Mouse (Mus musculus): Measurements from ENCODE around the gene Olfr91. TPM values are rescaled to one million over a fixed set of nuclear protein-coding genes. Genes with fewer than 3 reads are reported as not detected.
A peak's percentile ranks its signal among the peaks of the same experiment; 100 is the strongest.

Olfr91 gene
- polyA plus RNA-seq, 3 experiments from 2014 or later = 0.15 TPM; not detected in 2

DNA sequence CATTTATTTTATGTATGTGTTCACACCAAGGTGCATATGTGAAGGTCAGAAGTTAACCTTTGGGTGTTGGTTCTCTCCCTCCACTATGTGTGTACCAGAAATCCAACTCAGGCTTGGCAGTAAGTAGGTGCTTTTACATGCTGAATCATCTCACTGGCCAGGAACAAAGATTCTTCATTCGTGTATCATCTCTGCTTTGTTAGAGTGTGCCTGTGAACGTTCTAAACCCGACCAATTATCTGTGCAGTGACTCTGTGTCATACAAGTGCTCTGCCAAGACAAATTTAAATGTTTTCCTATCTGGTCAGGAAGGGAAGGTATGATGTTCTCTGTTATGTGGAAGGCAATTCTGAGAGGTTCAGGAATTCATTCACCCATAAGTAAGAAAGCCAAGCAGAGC lies 36.6 kb downstream of the Olfr91 start:
- no peak for ATAC-seq

GRCm38 (mm10) chr17:37056957-37057356 lies 41.1 kb downstream of the Olfr91 start:
- no peak for ATAC-seq

GRCm38 (mm10) chr17:37051745-37052144 lies 46.3 kb downstream of the Olfr91 start:
- no peak for ATAC-seq

GRCm38 (mm10) chr17:37050876-37051275 lies 47.2 kb downstream of the Olfr91 start:
- no peak for ATAC-seq

GRCm38 (mm10) chr17:37050399-37050798 lies 47.7 kb downstream of the Olfr91 start:
- no peak for ATAC-seq

- no peak for ATAC-seq
Measured at GRCm38 (mm10) chr17:37049570-37050310, 48.3 kb downstream of the Olfr91 start.

DNA sequence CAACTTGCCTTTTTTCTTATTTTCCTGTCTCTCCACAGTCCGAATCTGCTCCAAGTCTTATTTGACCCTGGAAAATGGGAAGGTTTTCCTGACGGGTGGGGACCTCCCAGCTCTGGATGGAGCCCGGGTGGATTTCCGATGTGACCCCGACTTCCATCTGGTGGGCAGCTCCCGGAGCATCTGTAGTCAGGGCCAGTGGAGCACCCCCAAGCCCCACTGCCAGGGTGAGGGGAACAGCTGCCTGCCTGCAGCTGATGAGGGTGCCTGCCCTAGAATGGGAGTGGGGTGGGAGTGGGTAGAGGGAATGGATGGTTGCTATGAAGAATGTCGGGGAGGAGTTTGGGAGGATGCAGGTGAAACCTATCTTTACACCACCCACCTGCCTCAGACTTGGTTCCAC lies 49.7 kb downstream of the Olfr91 start:
- ATAC-seq = no peak

- no peak for ATAC-seq
Measured at GRCm38 (mm10) chr17:37047981-37048380, 50.1 kb downstream of the Olfr91 start.

DNA sequence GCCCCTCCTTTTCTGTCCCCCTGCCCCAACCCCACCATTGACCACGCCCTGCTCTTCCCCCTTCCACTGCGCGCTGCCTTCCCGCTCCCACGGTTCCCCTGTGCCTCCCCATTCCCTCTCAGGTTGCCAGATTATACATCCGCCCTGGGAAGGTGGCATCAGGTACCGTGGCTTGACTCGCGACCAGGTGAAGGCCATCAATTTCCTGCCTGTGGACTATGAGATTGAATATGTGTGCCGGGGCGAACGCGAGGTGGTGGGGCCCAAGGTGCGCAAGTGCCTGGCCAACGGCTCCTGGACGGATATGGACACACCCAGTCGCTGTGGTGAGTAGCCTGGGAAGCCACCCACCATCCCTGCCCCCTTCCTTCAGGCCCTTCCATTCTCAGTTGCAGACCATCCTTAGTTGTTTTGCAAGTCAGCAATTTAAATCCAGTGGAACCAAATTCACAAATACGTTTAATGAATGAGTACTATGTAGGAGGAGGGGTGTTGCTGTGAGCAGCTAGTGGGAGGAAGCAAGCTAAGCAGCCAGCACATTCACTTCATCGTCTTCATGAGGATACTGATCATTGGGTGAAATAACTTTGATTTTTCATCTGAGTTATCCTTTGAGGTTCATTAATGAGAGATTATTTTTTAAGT lies 50.6 kb downstream of the Olfr91 start:
- no peak for ATAC-seq

DNA sequence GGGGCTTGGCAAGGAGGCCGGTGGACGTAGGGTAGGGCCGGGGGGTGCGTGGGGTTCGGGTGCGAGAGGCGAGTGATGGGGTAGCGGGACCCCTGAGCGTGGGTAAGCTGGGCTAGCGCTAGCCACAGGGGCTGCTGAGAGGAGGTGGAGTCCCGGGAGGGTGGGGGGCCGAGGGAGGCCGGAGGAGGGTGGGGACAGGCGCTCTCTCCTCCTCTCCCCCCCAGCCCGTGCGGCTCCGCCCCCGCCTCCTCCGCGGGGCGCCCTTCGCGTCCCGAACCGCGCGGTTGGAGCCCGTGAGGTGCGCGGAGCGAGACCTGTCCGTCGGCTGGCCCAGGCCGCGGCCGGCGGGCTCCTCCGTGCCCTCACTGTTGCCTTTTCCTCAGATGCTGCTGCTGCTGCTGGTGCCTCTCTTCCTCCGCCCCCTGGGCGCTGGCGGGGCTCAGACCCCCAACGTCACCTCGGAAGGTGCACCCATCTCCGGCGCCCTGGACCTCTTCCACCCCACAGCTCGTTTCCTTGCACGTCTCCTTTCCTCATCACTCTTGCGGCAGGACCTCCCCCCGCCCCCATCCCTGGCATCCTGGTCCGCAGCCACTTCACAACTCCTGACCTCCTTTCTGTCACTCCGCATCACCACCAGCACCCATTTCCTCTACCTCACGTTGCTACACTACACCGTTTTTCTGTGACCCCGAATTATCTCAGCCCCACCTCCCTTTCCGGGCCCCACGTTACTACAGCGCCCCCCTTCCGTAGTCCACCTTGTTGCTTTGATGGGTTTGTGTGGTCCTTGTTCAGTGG lies 51.6 kb downstream of the Olfr91 start:
- peak; percentile 53 for ATAC-seq

DNA sequence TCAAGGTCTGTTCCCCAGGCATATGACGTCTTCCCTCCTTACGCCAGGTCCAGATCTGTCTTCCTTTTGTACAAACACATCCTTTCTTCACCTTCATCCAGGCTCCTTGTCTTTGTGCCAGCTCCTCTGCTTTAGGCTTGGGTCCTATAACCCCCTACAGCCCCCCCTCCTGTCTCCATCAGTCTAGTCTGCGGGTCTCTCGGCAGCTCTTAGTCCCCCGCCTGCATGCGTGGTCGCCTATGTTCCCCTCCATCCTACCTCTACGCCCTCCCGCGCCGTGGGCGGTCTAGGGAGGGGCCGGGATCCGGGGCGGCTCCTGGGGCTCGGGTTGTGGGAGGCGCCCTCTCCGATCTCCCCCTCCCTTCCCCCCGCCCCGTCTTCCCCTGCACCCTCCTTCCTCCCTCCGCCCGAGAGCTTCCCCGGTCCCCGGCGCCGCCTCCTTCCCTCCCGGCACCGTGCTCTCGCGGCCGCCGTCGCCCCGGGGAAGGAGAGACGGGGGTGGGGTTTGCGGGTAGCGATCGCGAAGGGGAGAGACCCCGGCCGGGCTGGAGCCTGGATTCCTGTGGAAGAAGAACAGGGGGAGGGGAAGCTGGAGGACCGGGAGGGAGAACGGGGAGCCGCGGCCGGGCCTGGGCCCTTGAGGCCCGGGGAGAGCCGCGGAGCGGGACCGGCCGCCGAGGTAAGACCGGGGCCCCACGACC lies 52.3 kb downstream of the Olfr91 start, which contains the start of gene Gabbr1:
Gene Gabbr1 (plus strand): TSS at position 356 of the 701 bp plus-strand sequence.
- ATAC-seq = peak; percentile 78

DNA sequence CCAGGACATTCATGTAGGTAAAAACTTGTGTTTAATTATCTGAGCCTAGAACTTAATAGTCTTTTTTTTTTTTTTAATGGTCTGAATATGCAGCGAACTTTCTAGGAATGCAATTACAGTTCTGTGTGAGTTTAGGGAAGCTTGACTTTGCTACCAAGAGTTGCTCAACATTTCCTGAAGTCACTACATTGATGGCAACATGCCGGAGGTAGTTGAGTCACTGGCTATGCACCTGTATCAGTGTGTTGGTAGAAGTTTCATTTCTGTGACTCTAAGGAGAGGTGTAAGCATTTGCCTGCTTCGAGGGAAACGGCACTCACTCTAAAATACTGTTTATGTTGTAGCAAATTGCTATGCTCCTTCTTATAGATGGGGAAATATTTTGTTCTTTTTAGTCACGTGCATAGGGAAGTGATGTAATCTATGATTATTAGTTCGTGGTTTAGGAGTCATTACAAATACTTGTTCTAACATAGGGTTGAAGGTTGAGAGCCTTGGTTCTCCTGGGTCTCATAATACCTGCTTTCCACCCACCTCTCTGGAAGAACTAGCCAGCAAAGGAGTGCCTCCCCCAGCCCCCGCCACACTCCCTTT lies 53.3 kb downstream of the Olfr91 start:
- no peak for ATAC-seq

Other genes with a start within 250 kb of the Olfr91 start
- gene Trim15, start 231.1 kb downstream of the Olfr91 start, polyA plus RNA-seq (2017; shearing (Covaris generic)) = under 1 TPM; 0.32 to 0.47 (median 0.33) TPM
- not detected for gene Trim10, start 228.7 kb downstream of the Olfr91 start, polyA plus RNA-seq (2017; shearing (Covaris generic))
- not detected for gene Trim40, start 208.2 kb downstream of the Olfr91 start, polyA plus RNA-seq (2017; shearing (Covaris generic))
- not detected for gene Trim31, start 200.2 kb downstream of the Olfr91 start, polyA plus RNA-seq (2017; shearing (Covaris generic))
- gene Rnf39, start 155.4 kb downstream of the Olfr91 start, polyA plus RNA-seq (2017; shearing (Covaris generic)) = not detected
- 100 to 1,000 TPM; 206 to 226 (median 211) TPM for gene Ppp1r11, start 146.5 kb downstream of the Olfr91 start, polyA plus RNA-seq (2017; shearing (Covaris generic))
- gene Znrd1, start 139.7 kb downstream of the Olfr91 start, polyA plus RNA-seq (2017; shearing (Covaris generic)) = 10 to 100 TPM; 71.2 to 90.2 (median 83.7) TPM
- gene Znrd1as, start 139.7 kb downstream of the Olfr91 start, polyA plus RNA-seq (2017; shearing (Covaris generic)) = 1 to 10 TPM; 2.7 to 8.0 (median 8.0) TPM
- not detected for gene 2410137M14Rik, start 117.0 kb downstream of the Olfr91 start, polyA plus RNA-seq (2017; shearing (Covaris generic))
- under 1 TPM in 2 of 3 experiments, not detected in 1; 0.16 to 0.39 TPM for gene H2-M5, start 108.7 kb downstream of the Olfr91 start, polyA plus RNA-seq (2017; shearing (Covaris generic))
- not detected for gene Zfp57, start 97.1 kb downstream of the Olfr91 start, polyA plus RNA-seq (2017; shearing (Covaris generic))
- not detected for gene Mog, start 74.9 kb downstream of the Olfr91 start, polyA plus RNA-seq (2017; shearing (Covaris generic))
- 1 to 10 TPM; 4.1 to 8.0 (median 7.4) TPM for gene Gabbr1, start 52.3 kb downstream of the Olfr91 start, polyA plus RNA-seq (2017; shearing (Covaris generic))
- gene Olfr90, start 9.8 kb downstream of the Olfr91 start, polyA plus RNA-seq (2017; shearing (Covaris generic)) = under 1 TPM in 2 of 3 experiments, not detected in 1; 0.16 to 0.20 TPM
- gene Olfr92, start 21.8 kb upstream of the Olfr91 start, polyA plus RNA-seq (2017; shearing (Covaris generic)) = not detected
- gene Olfr93, start 63.2 kb upstream of the Olfr91 start, polyA plus RNA-seq (2017; shearing (Covaris generic)) = not detected
- gene Ubd, start 95.6 kb upstream of the Olfr91 start, polyA plus RNA-seq (2017; shearing (Covaris generic)) = 1 to 10 TPM in 1 of 3 experiments, under 1 TPM in 1, not detected in 1; 0.62 to 1.6 TPM
- not detected for gene Olfr94, start 102.7 kb upstream of the Olfr91 start, polyA plus RNA-seq (2017; shearing (Covaris generic))
- not detected for gene Olfr95, start 114.8 kb upstream of the Olfr91 start, polyA plus RNA-seq (2017; shearing (Covaris generic))
- gene Olfr96, start 121.9 kb upstream of the Olfr91 start, polyA plus RNA-seq (2017; shearing (Covaris generic)) = not detected
- gene Olfr97, start 139.1 kb upstream of the Olfr91 start, polyA plus RNA-seq (2017; shearing (Covaris generic)) = not detected
- 1 to 10 TPM in 1 of 3 experiments, under 1 TPM in 2; 0.78 to 5.2 (median 0.99) TPM for gene Olfr98, start 165.5 kb upstream of the Olfr91 start, polyA plus RNA-seq (2017; shearing (Covaris generic))
- 100 to 1,000 TPM; 125 to 156 (median 125) TPM for gene H2-M3, start 171.9 kb upstream of the Olfr91 start, polyA plus RNA-seq (2017; shearing (Covaris generic))
- gene Olfr99, start 185.2 kb upstream of the Olfr91 start, polyA plus RNA-seq (2017; shearing (Covaris generic)) = 1 to 10 TPM; 2.7 to 7.2 (median 5.0) TPM
- under 1 TPM in 2 of 3 experiments, not detected in 1; 0.13 to 0.45 TPM for gene Olfr101, start 206.0 kb upstream of the Olfr91 start, polyA plus RNA-seq (2017; shearing (Covaris generic))
- under 1 TPM in 2 of 3 experiments, not detected in 1; 0.13 to 0.20 TPM for gene Olfr102, start 218.8 kb upstream of the Olfr91 start, polyA plus RNA-seq (2017; shearing (Covaris generic))
- gene Olfr103, start 241.4 kb upstream of the Olfr91 start, polyA plus RNA-seq (2017; shearing (Covaris generic)) = not detected